Mouse (Mus musculus) effector memory CD4-positive, alpha-beta T cell, adult 5 months (primary cell): ENCODE measurements around the gene Chordc1. TPM values are rescaled to one million over a fixed set of nuclear protein-coding genes. Genes with fewer than 3 reads are reported as not detected.

Source experiments
- polyA plus RNA-seq: library from polyadenylated mRNA; unstranded; fragments of 100-300 nt; shearing (Covaris generic); gene quantifications from one replicate; pipeline ENCODE4 v1.2.1, GENCODE M21; 2017

Chordc1 gene
- 142 TPM for polyA plus RNA-seq

DNA sequence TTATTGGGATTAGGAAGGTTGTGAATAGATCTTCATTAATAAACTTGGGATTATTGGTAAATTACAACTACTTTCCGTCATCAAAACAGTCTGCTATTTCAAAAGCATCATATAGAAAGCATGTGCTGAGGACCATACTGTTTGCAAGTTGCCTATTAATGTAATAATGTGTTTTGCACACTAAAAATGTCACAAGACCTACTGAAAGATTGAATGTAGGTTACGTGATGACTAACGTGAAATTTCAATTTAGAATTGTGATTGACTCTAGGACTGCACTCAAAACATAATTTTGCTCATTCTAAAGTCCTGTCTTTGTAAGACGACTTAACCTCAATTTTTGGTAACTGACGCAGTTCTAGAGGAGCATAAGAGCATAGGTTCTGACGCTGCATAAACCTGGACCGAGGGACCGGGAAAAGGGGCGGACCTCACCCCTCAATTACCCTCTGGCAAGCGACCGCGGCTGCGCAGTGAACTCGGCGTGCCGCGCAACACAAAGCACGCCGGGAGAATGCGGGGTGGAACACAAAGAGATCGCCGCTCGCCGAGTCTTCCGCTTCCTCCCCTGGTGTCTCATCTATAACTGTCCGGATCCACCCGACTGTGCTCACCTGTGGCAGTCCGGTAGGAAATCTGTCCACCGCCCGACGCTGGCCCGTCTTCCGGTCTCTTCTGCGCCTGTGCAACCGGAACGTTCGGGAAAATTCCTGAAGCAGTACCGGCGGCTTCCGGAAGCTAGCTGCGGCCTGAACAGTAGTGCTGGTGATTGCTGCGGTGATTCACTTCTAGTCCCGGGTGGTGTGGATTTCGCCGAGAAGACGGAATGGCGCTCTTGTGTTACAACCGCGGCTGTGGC lies at the start of gene Chordc1:
Gene Chordc1, plus strand, starts transcription at position 555 of the 859 bp plus-strand sequence.

Other genes with a start within 250 kb of the Chordc1 start
- gene Naalad2, start 110.9 kb downstream of the Chordc1 start, polyA plus RNA-seq = not detected
- gene Ubtfl1, start 112.3 kb downstream of the Chordc1 start, polyA plus RNA-seq = 0.15 TPM
- gene Mbd3l2, start 138.5 kb downstream of the Chordc1 start, polyA plus RNA-seq = not detected
- gene Zfp558, start 186.1 kb downstream of the Chordc1 start, polyA plus RNA-seq = 1.2 TPM
- gene Mbd3l1, start 186.2 kb downstream of the Chordc1 start, polyA plus RNA-seq = not detected